Mouse (Mus musculus) layer of hippocampus, adult 2 months (tissue): ENCODE data around the gene 2210011C24Rik. TPM values are rescaled to one million over a fixed set of nuclear protein-coding genes. Genes with fewer than 3 reads are reported as not detected.

Experiments used
- DNase-seq, 2 experiments: peaks; one replicate each; pipeline ENCODE4 v3.0.0; 2022; ENCODE audit warnings: low spot score in 2 of 2
- H3K27ac ChIP-seq: fragments of 200-600 bp; 2 replicates; pipeline ENCODE4 v1.8.1; 2022
- H3K4me3 ChIP-seq: fragments of 200-600 bp; 2 replicates; pipeline ENCODE4 v1.8.1; 2022; ENCODE audit warnings: mild to moderate bottlenecking
- CTCF ChIP-seq: fragments of 200-600 bp; conservative IDR thresholded peaks from 2 replicates; pipeline ENCODE4 v1.8.1; 2022; ENCODE audit warnings: antibody characterized with exemption, mild to moderate bottlenecking, moderate library complexity
- microRNA-seq, 2 experiments: library from miRNA; unstranded; fragments of <30 nt; microRNA quantifications; one replicate each; pipeline ENCODE4 v1.2.0; 2021
- total RNA-seq, 2 experiments: library from RNA; stranded (reverse); gene quantifications; 2 replicates each; pipeline ENCODE4 v1.2.3; 2021

2210011C24Rik gene
- total RNA-seq, 2 experiments from 2014 or later, result 1.1 TPM; not detected in 1

- Histone ChIP-seq H3K4me3 (no peak overlapping the region), H3K27ac (peak overlapping the region; percentile 32; the same call in 1 of the 2 replicates)
- DNase-seq, result no peak
- no peak for TF ChIP-seq CTCF
Measured at GRCm38 (mm10) chr8:83980250-83980649, 31.7 kb downstream of the 2210011C24Rik start.

- H3K27ac ChIP-seq, result peak overlapping the region; percentile 77
- H3K4me3 ChIP-seq, result peak overlapping the region; percentile 26; the same call in 1 of the 2 replicates
- no peak for TF ChIP-seq CTCF
- no peak for DNase-seq
Measured at GRCm38 (mm10) chr8:83978200-83978599, 33.8 kb downstream of the 2210011C24Rik start.

- Histone ChIP-seq H3K27ac (peak overlapping the region; percentile 77), H3K4me3 (peak overlapping the region; percentile 26)
- no peak for DNase-seq
- TF ChIP-seq CTCF, result no peak
Measured at GRCm38 (mm10) chr8:83977646-83978045, 34.3 kb downstream of the 2210011C24Rik start.

- TF ChIP-seq CTCF, result peak; percentile 65
- Histone ChIP-seq H3K4me3 (no peak overlapping the region; the same call in 1 of the 2 replicates), H3K27ac (peak overlapping the region; percentile 77)
- no peak for DNase-seq
Measured at GRCm38 (mm10) chr8:83976779-83977350, 35.1 kb downstream of the 2210011C24Rik start.

GRCm38 (mm10) chr8:83976101-83976630 lies 35.8 kb downstream of the 2210011C24Rik start:
- 0 out of 2 replicates have a peak overlapping the region, but pooled peaks have one; percentile 3 for H3K27ac ChIP-seq
- peak; percentile 67 for TF ChIP-seq CTCF
- no peak overlapping the region for H3K4me3 ChIP-seq
- DNase-seq, result no peak

- DNase-seq, result no peak
- Histone ChIP-seq H3K27ac (no peak overlapping the region), H3K4me3 (peak overlapping the region; percentile 75; the same call in 1 of the 2 replicates)
- no peak for TF ChIP-seq CTCF
Measured at GRCm38 (mm10) chr8:83974521-83974920, 37.5 kb downstream of the 2210011C24Rik start.

GRCm38 (mm10) chr8:83973161-83974031 lies 38.6 kb downstream of the 2210011C24Rik start:
- Histone ChIP-seq H3K27ac (peak overlapping the region; percentile 92), H3K4me3 (peak overlapping the region; percentile 75)
- peak in 1 of 2 experiments; percentile 49 for DNase-seq
- TF ChIP-seq CTCF, result no peak

GRCm38 (mm10) chr8:83972150-83973120 lies 39.5 kb downstream of the 2210011C24Rik start, which contains the start of gene Prkaca:
Prkaca (plus strand) TSS chr8:83972993.
- Histone ChIP-seq H3K27ac (peak within 1 kb of the TSS; percentile 92), H3K4me3 (peak within 1 kb of the TSS; percentile 78)
- TF ChIP-seq CTCF, result no peak
- peak; percentile 98 to 100 for DNase-seq

GRCm38 (mm10) chr8:83971661-83972060 lies 40.3 kb downstream of the 2210011C24Rik start:
- Histone ChIP-seq H3K27ac (peak overlapping the region; percentile 90; the same call in 1 of the 2 replicates), H3K4me3 (peak overlapping the region; percentile 78)
- no peak for DNase-seq
- no peak for TF ChIP-seq CTCF

GRCm38 (mm10) chr8:83971121-83971520 lies 40.9 kb downstream of the 2210011C24Rik start:
- Histone ChIP-seq H3K27ac (no peak overlapping the region), H3K4me3 (no peak overlapping the region)
- no peak for TF ChIP-seq CTCF
- DNase-seq, result no peak

- Histone ChIP-seq H3K27ac (no peak overlapping the region), H3K4me3 (no peak overlapping the region)
- no peak for TF ChIP-seq CTCF
- DNase-seq, result no peak
Measured at GRCm38 (mm10) chr8:83967701-83968100, 44.3 kb downstream of the 2210011C24Rik start.

GRCm38 (mm10) chr8:83964015-83964765 lies 47.8 kb downstream of the 2210011C24Rik start:
- TF ChIP-seq CTCF, result no peak
- no peak for DNase-seq
- Histone ChIP-seq H3K4me3 (no peak overlapping the region), H3K27ac (no peak overlapping the region)

Small RNA genes lying within 50 kb of the gene (microRNA-seq; reads per million reads assigned to microRNA genes)
- gene Mir1199 (0.64 to 0.74 reads per million in 2 experiments), gene Mir8111 (7.0 to 7.5 reads per million in 2 experiments)

Other genes starting within 250 kb of the 2210011C24Rik start
- 100 to 1,000 TPM; 328 to 329 TPM for gene Adgrl1, start 112.1 kb downstream of the 2210011C24Rik start, total RNA-seq
- under 1 TPM; 0.44 to 0.87 TPM for gene Gm10644, start 57.0 kb downstream of the 2210011C24Rik start, total RNA-seq
- gene Asf1b, start 56.7 kb downstream of the 2210011C24Rik start, total RNA-seq, result under 1 TPM; 0.44 to 0.82 TPM
- 100 to 1,000 TPM; 256 to 257 TPM for gene Prkaca, start 39.2 kb downstream of the 2210011C24Rik start, total RNA-seq
- gene Samd1, start 14.5 kb downstream of the 2210011C24Rik start, total RNA-seq, result 10 to 100 TPM; 40.7 to 41.2 TPM
- gene 1700067K01Rik, start 10.7 kb downstream of the 2210011C24Rik start, total RNA-seq, result under 1 TPM; 0.66 to 0.82 TPM
- 1 to 10 TPM; 2.8 TPM for gene Palm3, start 9.3 kb upstream of the 2210011C24Rik start, total RNA-seq
- 1 to 10 TPM; 2.0 TPM for gene Il27ra, start 30.4 kb upstream of the 2210011C24Rik start, total RNA-seq
- gene Rln3, start 32.8 kb upstream of the 2210011C24Rik start, total RNA-seq, result not detected
- 1 to 10 TPM; 4.2 to 6.7 TPM for gene Gm10643, start 53.0 kb upstream of the 2210011C24Rik start, total RNA-seq
- 10 to 100 TPM; 28.7 to 33.3 TPM for gene Rfx1, start 54.7 kb upstream of the 2210011C24Rik start, total RNA-seq
- 10 to 100 TPM; 21.2 to 22.5 TPM for gene Dcaf15, start 92.6 kb upstream of the 2210011C24Rik start, total RNA-seq
- gene Podnl1, start 113.8 kb upstream of the 2210011C24Rik start, total RNA-seq, result not detected
- 10 to 100 TPM; 53.2 to 57.8 TPM for gene Cc2d1a, start 135.8 kb upstream of the 2210011C24Rik start, total RNA-seq
- 1 to 10 TPM; 2.1 to 2.9 TPM for gene 4930432K21Rik, start 135.9 kb upstream of the 2210011C24Rik start, total RNA-seq
- gene Nanos3, start 173.0 kb upstream of the 2210011C24Rik start, total RNA-seq, result 1 to 10 TPM; 2.6 to 5.0 TPM
- 10 to 100 TPM; 18.0 to 19.3 TPM for gene Zswim4, start 224.9 kb upstream of the 2210011C24Rik start, total RNA-seq
- 100 to 1,000 TPM; 143 to 146 TPM for gene D8Ertd738e, start 237.5 kb upstream of the 2210011C24Rik start, total RNA-seq
- 10 to 100 TPM; 19.0 to 21.9 TPM for gene Mri1, start 245.2 kb upstream of the 2210011C24Rik start, total RNA-seq